Mouse (Mus musculus) heart, adult 9 months (tissue): ENCODE results near the gene Spc25.

ENCODE experiments used
- DNase-seq, 2 experiments: peaks; one replicate each; pipeline ENCODE4 v3.0.0; 2022; ENCODE audit warnings: low spot score in 2 of 2

The Spc25 gene

DNA sequence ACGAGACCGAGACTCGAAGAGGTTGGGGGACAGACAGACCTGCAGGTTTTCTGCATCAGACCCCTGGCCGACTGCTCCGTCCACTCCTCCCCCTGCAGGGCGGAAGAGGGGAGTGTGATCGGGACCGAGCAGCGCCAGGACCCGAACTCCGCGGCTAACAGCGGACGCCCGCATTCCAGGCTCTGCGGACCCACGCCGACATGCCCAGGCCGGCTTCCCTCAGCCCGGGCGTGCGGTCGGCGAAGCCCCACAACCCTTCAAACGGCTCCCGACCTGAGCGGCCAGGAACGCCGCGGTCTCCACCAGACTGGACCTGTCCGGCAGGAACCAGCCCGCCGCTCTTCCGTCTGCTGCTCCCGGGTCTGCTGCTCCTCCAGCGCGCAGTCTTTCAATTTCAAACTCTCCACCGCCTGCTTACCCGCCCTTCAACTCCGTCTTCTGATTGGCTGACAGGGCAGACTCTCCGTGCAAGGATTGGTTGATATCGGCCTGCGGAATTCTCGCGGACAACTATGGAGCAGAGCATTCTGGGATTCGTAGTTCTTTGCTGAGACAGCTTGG lies at the start of gene Spc25:
Gene Spc25, minus strand, starts transcription at position 404 of the 561 bp plus-strand sequence.
- DNase-seq, result peak; percentile 91 to 93

- no peak for DNase-seq
Observed at GRCm38 (mm10) chr2:69248221-69248755, 42.3 kb upstream of the Spc25 start.

GRCm38 (mm10) chr2:69247081-69247480 lies 41.1 kb upstream of the Spc25 start:
- no peak for DNase-seq

DNA sequence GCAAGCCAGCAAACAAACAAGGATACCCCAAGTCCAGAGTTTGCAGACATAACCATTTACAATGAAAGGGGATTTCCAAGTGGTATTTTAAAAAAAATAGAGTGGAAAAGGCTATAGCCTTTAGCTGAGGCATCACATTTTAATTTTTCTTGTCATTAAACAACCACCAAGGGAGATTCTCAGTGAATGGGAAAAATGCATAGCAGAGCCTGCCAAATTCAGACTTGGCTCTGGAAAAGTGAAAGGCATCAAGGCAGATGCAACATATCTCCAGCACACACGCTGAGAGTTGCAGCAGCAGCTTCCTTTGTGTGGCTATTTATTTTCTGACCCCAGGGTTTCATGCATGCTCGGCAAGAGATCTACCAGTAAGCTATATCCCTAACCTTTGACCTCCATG lies 38.9 kb upstream of the Spc25 start:
- DNase-seq, result no peak

DNA sequence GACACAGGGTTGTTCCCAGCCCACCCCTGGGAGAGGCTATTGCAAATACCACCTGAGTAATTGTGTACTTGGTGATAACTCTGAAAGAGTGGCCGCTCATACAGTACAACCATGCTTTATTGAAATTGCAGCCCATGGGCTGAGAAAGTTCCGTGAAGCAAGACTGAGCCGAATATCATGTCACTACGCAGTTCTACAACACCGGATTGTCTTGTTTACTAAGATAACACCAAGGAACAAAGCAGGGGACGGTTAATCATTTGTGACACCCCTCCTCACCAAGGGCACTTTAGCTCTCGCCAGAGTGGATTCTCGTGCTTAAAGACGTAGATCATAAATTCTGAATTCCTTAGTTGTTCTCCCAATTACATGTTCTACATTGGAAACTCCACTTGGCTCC lies 33.3 kb upstream of the Spc25 start:
- DNase-seq, result no peak

GRCm38 (mm10) chr2:69234976-69235678 lies 29.1 kb upstream of the Spc25 start:
- DNase-seq, result no peak

GRCm38 (mm10) chr2:69232101-69232500 lies 26.1 kb upstream of the Spc25 start:
- DNase-seq, result no peak

GRCm38 (mm10) chr2:69230137-69230536 lies 24.1 kb upstream of the Spc25 start:
- DNase-seq, result no peak

- DNase-seq, result no peak
Observed at GRCm38 (mm10) chr2:69228635-69229034, 22.6 kb upstream of the Spc25 start.

GRCm38 (mm10) chr2:69226876-69227275 lies 20.9 kb upstream of the Spc25 start:
- no peak for DNase-seq

GRCm38 (mm10) chr2:69224724-69225123 lies 18.7 kb upstream of the Spc25 start:
- DNase-seq, result no peak

GRCm38 (mm10) chr2:69222815-69223214 lies 16.8 kb upstream of the Spc25 start:
- no peak for DNase-seq

GRCm38 (mm10) chr2:69221868-69222416 lies 15.9 kb upstream of the Spc25 start:
- DNase-seq, result peak in 1 of 2 experiments; percentile 4

DNA sequence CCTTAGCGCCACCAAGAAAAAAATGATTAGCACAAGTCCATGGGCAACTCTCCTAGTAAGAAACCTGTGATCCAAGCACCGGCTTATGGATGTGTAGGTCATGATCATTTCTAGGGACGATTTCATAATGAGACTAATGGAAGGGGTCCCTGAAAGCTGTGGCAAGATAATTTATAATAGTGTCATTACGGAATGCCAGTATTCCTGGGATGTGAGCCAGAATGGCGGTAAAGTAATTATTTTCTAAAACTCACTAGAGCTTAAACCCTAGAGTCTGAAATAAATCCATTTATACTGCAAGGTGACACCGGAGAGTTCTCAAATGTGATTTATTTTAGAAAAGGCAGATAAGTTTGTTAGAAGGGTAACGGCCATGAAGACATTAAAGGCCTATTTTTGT lies 9.2 kb upstream of the Spc25 start:
- no peak for DNase-seq

GRCm38 (mm10) chr2:69212652-69213051 lies 6.7 kb upstream of the Spc25 start:
- no peak for DNase-seq

DNA sequence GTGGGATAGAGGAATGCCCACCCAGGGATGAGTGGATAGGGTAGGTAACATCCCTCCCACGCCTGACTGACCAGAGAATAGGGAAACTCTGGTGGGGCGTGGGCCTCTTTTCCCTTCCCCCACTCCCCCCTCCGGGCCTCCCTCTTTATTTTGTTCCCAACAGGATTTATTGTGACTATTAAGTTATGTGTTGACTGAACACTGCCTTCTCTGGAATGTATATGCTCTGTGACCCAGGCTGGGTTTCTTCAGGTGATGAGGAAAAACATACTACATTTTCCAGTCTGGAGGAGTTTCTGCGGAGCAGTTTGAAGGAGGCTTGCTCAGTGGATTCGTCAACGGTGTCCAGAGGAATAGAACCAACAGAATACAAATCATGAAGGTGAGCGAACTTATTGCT lies 4.8 kb upstream of the Spc25 start, which contains the start of gene G6pc2:
Gene G6pc2, plus strand, starts transcription at position 301 of the 400 bp plus-strand sequence.
- DNase-seq, result no peak

- no peak for DNase-seq
Observed at GRCm38 (mm10) chr2:69209684-69210083, 3.7 kb upstream of the Spc25 start.

GRCm38 (mm10) chr2:69206523-69206922 lies 529 bp upstream of the Spc25 start:
- no peak for DNase-seq

- no peak for DNase-seq
Observed at GRCm38 (mm10) chr2:69205185-69205584, 809 bp downstream of the Spc25 start.

GRCm38 (mm10) chr2:69193555-69193954 lies 12.4 kb downstream of the Spc25 start:
- DNase-seq, result no peak

- DNase-seq, result no peak
Observed at GRCm38 (mm10) chr2:69191059-69191458, 14.9 kb downstream of the Spc25 start.

GRCm38 (mm10) chr2:69189222-69189621 lies 16.8 kb downstream of the Spc25 start:
- no peak for DNase-seq

DNA sequence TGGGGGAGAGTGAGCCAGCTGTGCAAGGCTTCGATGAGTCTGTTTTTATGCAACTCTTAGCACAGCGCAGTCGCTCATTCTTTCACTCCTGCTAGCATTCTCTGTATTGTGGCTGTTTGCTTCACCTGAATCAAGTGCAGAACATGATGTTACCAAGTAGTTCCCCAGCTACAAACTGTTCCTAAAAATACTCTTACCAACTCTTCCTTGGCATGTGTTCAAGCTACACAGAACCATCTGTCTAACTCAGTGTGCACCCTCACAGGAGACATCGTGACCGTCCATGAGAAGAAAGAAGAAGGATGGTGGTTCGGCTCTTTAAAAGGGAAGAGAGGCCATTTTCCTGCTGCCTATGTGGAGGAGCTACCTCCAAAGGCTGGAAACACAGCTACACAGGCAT lies 17.3 kb downstream of the Spc25 start:
- DNase-seq, result no peak
